Mouse (Mus musculus) hindbrain, embryonic 11.5 days (tissue): Measurements from ENCODE around the gene Zfp398. TPM values are rescaled to one million over a fixed set of nuclear protein-coding genes. Genes with fewer than 3 reads are reported as not detected.

Source experiments
- ATAC-seq: fragments of 200-750 bp; cut with Nextera tagmentation; 2 replicates; pipeline ENCODE4 v1.8.0; 2017; ENCODE audit warnings: mild to moderate bottlenecking, moderate TSS enrichment, moderate library complexity; ENCODE audit not compliant: low FRiP score
- DNase-seq: peaks from one replicate; pipeline ENCODE4 v3.0.0-alpha.2; 2015; ENCODE audit warnings: low spot score
- H3K27ac ChIP-seq: fragments of 300-500 bp; sonication (generic); 2 replicates; pipeline ENCODE4 v1.5.1; 2014; ENCODE audit warnings: mild to moderate bottlenecking, low read depth, low read length
- H3K27me3 ChIP-seq: fragments of 300-500 bp; sonication (generic); 2 replicates; pipeline ENCODE4 v1.6.1; 2014; ENCODE audit warnings: mild to moderate bottlenecking, low read length, moderate library complexity, mixed read lengths; ENCODE audit not compliant: control insufficient read depth, insufficient read depth
- H3K36me3 ChIP-seq: fragments of 300-500 bp; sonication (generic); 2 replicates; pipeline ENCODE4 v1.6.1; 2014; ENCODE audit warnings: mild to moderate bottlenecking, low read length, moderate library complexity, mixed read lengths; ENCODE audit not compliant: control insufficient read depth, insufficient read depth
- H3K4me1 ChIP-seq: fragments of 300-500 bp; sonication (generic); replicated peaks from 2 replicates; pipeline ENCODE4 v1.6.1; 2014; ENCODE audit warnings: low read length, mixed read lengths; ENCODE audit not compliant: control insufficient read depth, insufficient read depth
- H3K4me2 ChIP-seq: fragments of 300-500 bp; sonication (generic); replicated peaks from 2 replicates; pipeline ENCODE4 v1.6.1; 2014; ENCODE audit warnings: mild to moderate bottlenecking, low read depth, low read length
- H3K4me3 ChIP-seq: fragments of 300-500 bp; sonication (generic); 2 replicates; pipeline ENCODE4 v1.5.1; 2014; ENCODE audit warnings: low read depth, low read length
- H3K9ac ChIP-seq: fragments of 300-500 bp; sonication (generic); 2 replicates; pipeline ENCODE4 v1.6.1; 2014; ENCODE audit warnings: low read depth, low read length
- H3K9me3 ChIP-seq: fragments of 300-500 bp; sonication (generic); 2 replicates; pipeline ENCODE4 v1.6.1; 2016; ENCODE audit warnings: low read length; ENCODE audit not compliant: control insufficient read depth
- WGBS: fragments of 180-500 bp; shearing (Covaris S2); extraction: QIAGEN DNeasy Blood & Tissue Kit; methylation state at CpG from one replicate; pipeline ENCODE4 v1.1.7; 2014; 5-methylcytosine and 5-hydroxymethylcytosine counted together
- polyA plus RNA-seq: library from polyadenylated mRNA; unstranded; fragments of >200 nt; fragmentation: Nextera tagmentation; extraction: Ambion mirVana; gene quantifications from 2 replicates; pipeline ENCODE4 v1.2.1, GENCODE M21; 2014

The Zfp398 gene
- polyA plus RNA-seq = 9.1 and 13.8 TPM in 2 replicates

GRCm38 (mm10) chr6:47835482-47835983 lies at the start of gene Zfp398:
Zfp398 (plus strand) TSS chr6:47835661.
- Histone ChIP-seq H3K4me3 (peak within 1 kb of the TSS; percentile 93), H3K9ac (peak within 1 kb of the TSS; percentile 94), H3K9me3 (no peaks in the 10 kb centered on the region), H3K4me2 (peak within 1 kb of the TSS; percentile 66), H3K27ac (peak within 1 kb of the TSS; percentile 96), H3K36me3 (no peaks in the 10 kb centered on the region), H3K27me3 (no peaks in the 10 kb centered on the region), H3K4me1 (no peaks in the 10 kb centered on the region)
- under 1% methylated on average over 51 of the region's 52 CpGs for WGBS
- DNase-seq (peak; percentile 97), ATAC-seq (peak; percentile 94)

- Histone ChIP-seq H3K4me2 (peak overlapping the region; percentile 47), H3K4me1 (no peaks in the 10 kb centered on the region), H3K9ac (peak overlapping the region; percentile 70), H3K4me3 (peak overlapping the region; percentile 37), H3K27ac (peak overlapping the region; percentile 95), H3K36me3 (no peaks in the 10 kb centered on the region), H3K27me3 (no peaks in the 10 kb centered on the region), H3K9me3 (no peaks in the 10 kb centered on the region)
- peak; percentile 96 for ATAC-seq
- peak; percentile 83 for DNase-seq
- WGBS = 2% methylated on average over 18 of the region's 18 CpGs
Measured at GRCm38 (mm10) chr6:47787941-47788736, 47.3 kb upstream of the Zfp398 start.

DNA sequence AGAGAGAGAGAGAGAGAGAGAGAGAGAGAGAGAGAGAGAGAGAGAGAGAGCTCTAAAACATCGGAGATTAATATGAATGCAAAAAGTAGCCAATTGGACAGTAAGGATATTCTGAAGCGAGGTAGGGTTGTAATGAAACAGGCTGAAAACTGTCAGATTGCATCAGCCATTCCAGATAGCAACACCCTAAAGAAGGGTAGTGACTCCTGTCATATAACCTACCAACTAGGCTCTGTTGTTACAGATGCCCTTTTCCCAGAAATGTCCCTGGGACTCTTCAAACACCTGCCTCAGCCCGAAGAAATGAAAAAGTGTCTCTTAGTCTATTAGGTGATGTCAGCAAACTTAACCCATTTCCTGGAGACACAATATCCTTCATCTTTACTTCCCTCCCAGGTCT lies 46.6 kb upstream of the Zfp398 start:
- 51% methylated on average over 3 of the region's 3 CpGs for WGBS
- DNase-seq (peak; percentile 44), ATAC-seq (no peak)
- Histone ChIP-seq H3K9ac (peak overlapping the region; percentile 70), H3K4me1 (no peaks in the 10 kb centered on the region), H3K27me3 (no peaks in the 10 kb centered on the region), H3K9me3 (no peaks in the 10 kb centered on the region), H3K4me2 (peak overlapping the region; percentile 47), H3K4me3 (peak overlapping the region; percentile 37), H3K27ac (peak overlapping the region; percentile 95), H3K36me3 (no peaks in the 10 kb centered on the region)

DNA sequence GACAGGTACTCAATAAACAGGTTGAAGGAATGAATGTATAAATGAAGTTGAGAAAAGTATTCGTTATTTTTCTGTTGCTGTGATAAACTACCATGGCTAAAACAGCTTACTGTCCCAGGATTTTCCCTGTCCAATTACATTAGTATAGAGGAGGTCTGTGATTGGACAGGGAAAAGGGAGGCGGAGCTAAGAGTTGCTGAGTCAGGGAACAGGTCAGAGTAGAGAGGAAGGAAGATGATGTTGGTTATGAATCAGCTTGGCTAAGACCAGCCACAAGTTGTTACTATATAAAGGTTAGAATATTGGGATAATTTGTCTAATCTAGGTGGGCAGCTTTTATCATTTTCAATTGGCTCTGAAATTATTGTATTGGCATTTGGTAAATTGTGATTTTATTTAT lies 44.7 kb upstream of the Zfp398 start:
- Histone ChIP-seq H3K27me3 (no peaks in the 10 kb centered on the region), H3K27ac (no peak overlapping the region)
- 72% methylated on average over 2 of the region's 2 CpGs for WGBS

DNA sequence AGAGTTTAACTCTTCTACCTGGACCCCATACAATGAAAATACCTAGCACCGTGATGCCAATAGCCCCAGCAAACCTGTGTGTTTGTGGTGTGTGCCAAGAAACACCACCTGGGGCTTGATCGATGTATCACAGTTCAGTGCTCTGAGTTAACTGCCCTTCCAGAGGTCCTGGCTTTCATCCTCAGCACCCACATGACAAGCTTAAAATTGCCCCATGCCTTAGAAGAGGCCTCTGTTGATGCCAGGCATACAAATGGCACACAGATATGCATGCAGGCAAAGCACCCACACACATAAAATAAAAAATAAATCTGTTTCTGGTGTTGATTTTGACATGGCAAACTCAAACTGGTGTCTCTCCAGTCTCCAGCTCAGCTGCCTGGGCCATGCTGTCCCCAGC lies 42.9 kb upstream of the Zfp398 start:
- ATAC-seq = no peak
- no peak for DNase-seq

More for the DNA sequence above, 44.7 kb upstream of the Zfp398 start:
- H3K4me1 ChIP-seq = no peaks in the 10 kb centered on the region
- no peak for DNase-seq
- no peak overlapping the region for H3K4me3 ChIP-seq
- H3K36me3 ChIP-seq = peaks cover 2% of the 10 kb centered on the region; the same call in 1 of the 2 replicates
- H3K9ac ChIP-seq = no peak overlapping the region
- no peak for ATAC-seq
- no peak overlapping the region for H3K4me2 ChIP-seq
- no peaks in the 10 kb centered on the region for H3K9me3 ChIP-seq

GRCm38 (mm10) chr6:47793284-47793683 lies 42.2 kb upstream of the Zfp398 start:
- H3K4me3 ChIP-seq = no peak overlapping the region
- WGBS = 81% methylated on average over 5 of the region's 5 CpGs
- no peak overlapping the region for H3K4me2 ChIP-seq
- peaks cover 18% of the 10 kb centered on the region for H3K36me3 ChIP-seq
- no peaks in the 10 kb centered on the region for H3K27me3 ChIP-seq
- H3K9me3 ChIP-seq = no peaks in the 10 kb centered on the region
- H3K9ac ChIP-seq = no peak overlapping the region
- no peak for DNase-seq
- no peaks in the 10 kb centered on the region for H3K4me1 ChIP-seq
- H3K27ac ChIP-seq = no peak overlapping the region
- no peak for ATAC-seq

More for the DNA sequence above, 42.9 kb upstream of the Zfp398 start:
- WGBS = 94% methylated on average over 2 of the region's 2 CpGs
- Histone ChIP-seq H3K4me3 (no peak overlapping the region), H3K27ac (no peak overlapping the region), H3K4me1 (no peaks in the 10 kb centered on the region), H3K27me3 (no peaks in the 10 kb centered on the region), H3K9me3 (no peaks in the 10 kb centered on the region), H3K36me3 (peaks cover 14% of the 10 kb centered on the region), H3K4me2 (no peak overlapping the region), H3K9ac (no peak overlapping the region)

GRCm38 (mm10) chr6:47794106-47794830 lies 41.2 kb upstream of the Zfp398 start:
- 59% methylated on average over 10 of the region's 10 CpGs for WGBS
- peak; percentile 36 for DNase-seq
- H3K4me2 ChIP-seq = no peak overlapping the region
- no peaks in the 10 kb centered on the region for H3K4me1 ChIP-seq
- ATAC-seq = peak; percentile 60
- no peaks in the 10 kb centered on the region for H3K27me3 ChIP-seq
- no peak overlapping the region for H3K4me3 ChIP-seq
- peaks cover 21% of the 10 kb centered on the region for H3K36me3 ChIP-seq
- peak overlapping the region; percentile 51; the same call in 1 of the 2 replicates for H3K27ac ChIP-seq
- no peaks in the 10 kb centered on the region for H3K9me3 ChIP-seq
- H3K9ac ChIP-seq = no peak overlapping the region

- no peak overlapping the region for H3K27ac ChIP-seq
- no peak overlapping the region for H3K9ac ChIP-seq
- no peak overlapping the region for H3K4me3 ChIP-seq
- peak; percentile 84 for DNase-seq
- peak; percentile 34; the same call in 1 of the 2 replicates for ATAC-seq
- H3K9me3 ChIP-seq = no peaks in the 10 kb centered on the region
- H3K4me1 ChIP-seq = no peaks in the 10 kb centered on the region
- no peak overlapping the region for H3K4me2 ChIP-seq
- H3K36me3 ChIP-seq = peaks cover 44% of the 10 kb centered on the region
- 64% methylated on average over 6 of the region's 6 CpGs for WGBS
- no peaks in the 10 kb centered on the region for H3K27me3 ChIP-seq
Measured at GRCm38 (mm10) chr6:47799079-47799478, 36.4 kb upstream of the Zfp398 start.
